Mouse (Mus musculus) granulocyte monocyte progenitor cell, adult 5-6 weeks (primary cell): ENCODE measurements around the gene Snrnp70. TPM values are rescaled to one million over a fixed set of nuclear protein-coding genes. Genes with fewer than 3 reads are reported as not detected.

Experiments used
- ATAC-seq: replicated peaks from 2 replicates; pipeline ENCODE4 v1.8.0; 2016; ENCODE audit warnings: mild to moderate bottlenecking, moderate TSS enrichment, inconsistent platforms; ENCODE audit not compliant: poor library complexity, severe bottlenecking
- total RNA-seq, 2 experiments: library from RNA; stranded (forward) in 1 of 2; stranded (reverse) in 1 of 2; fragments of 200-712, 200-1000 nt in 1 of 2; fragments of >200 nt in 1 of 2; fragmentation: Nextera tagmentation in 1 of 2; gene quantifications; 2 replicates each; pipeline ENCODE4 v1.2.3; 2014 to 2017

Snrnp70 gene
- total RNA-seq (2014; fragmentation: Nextera tagmentation) (259 and 270 TPM in 2 replicates), total RNA-seq (2017) (374 and 382 TPM in 2 replicates)

- ATAC-seq = peak; percentile 92
These were observed at the start of gene Snrnp70 for GRCm38 (mm10) chr7:45395578-45396336. Snrnp70 (minus strand) TSS chr7:45395742.

GRCm38 (mm10) chr7:45443526-45444420 lies 48.2 kb upstream of the Snrnp70 start:
- ATAC-seq = no peak

DNA sequence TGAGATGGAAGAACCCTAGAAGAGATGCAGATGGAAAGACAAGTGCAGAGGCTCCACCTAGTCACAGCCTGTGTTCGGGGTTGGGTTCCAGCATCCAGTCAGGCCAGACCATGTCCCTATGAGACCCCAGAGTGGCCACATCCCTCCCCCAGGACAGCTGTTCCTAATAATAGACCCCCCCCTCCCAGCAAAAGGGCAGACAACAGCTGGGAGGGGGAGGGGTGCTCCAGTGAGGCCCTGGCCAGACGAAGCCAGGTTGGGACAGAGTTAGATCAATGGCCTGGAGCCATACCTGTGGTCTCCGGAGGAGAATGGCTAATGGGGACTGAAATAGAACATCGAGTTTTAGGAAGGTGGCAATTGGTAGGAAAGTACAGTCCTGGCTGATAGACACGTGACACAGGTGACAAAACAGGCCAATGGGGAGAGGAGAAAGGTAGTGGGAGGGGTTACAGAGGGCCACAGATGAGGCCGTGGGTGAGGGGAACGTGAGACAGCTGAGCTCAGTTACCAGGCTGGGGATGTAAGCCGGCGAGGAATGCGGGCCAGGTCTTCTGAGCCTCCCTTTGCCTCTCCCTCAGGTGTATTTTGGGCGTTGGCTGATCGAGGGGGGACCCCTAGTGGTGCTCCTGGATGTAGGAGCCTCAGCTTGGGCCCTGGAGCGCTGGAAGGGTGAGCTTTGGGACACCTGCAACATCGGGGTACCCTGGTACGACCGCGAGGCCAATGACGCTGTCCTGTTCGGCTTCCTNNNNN lies 42.2 kb upstream of the Snrnp70 start, which contains the start of gene Ruvbl2:
TSS of gene Ruvbl2 (minus strand) at position 576 of the 756 bp plus-strand sequence.
- no peak for ATAC-seq

GRCm38 (mm10) chr7:45437046-45437445 lies 41.5 kb upstream of the Snrnp70 start:
- ATAC-seq = no peak

DNA sequence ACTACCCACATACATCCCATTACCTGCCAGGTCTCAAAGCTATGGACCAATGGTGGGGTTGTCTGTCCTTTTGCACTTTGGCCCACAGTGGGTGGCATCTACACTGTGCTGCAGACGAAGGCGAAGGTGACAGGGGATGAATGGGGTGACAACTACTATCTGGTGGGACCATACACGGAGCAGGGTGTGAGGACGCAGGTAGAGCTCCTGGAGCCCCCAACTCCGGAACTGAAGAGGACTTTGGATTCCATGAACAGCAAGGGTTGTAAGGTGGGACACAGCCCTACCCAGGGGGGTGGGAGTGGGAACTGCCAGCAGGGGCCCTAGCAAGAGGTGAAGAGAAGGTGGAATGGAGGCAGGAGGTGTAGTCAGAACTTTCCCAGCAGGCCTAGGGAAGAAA lies 40.9 kb upstream of the Snrnp70 start:
- ATAC-seq = no peak

GRCm38 (mm10) chr7:45435038-45435437 lies 39.5 kb upstream of the Snrnp70 start:
- no peak for ATAC-seq

GRCm38 (mm10) chr7:45434203-45435015 lies 38.9 kb upstream of the Snrnp70 start, which contains the start of gene Gys1:
Gys1 (plus strand) TSS chr7:45434844.
- ATAC-seq = peak; percentile 82

GRCm38 (mm10) chr7:45433835-45434202 lies 38.3 kb upstream of the Snrnp70 start:
- ATAC-seq = no peak

- ATAC-seq = no peak
These were observed 31.0 kb upstream of the Snrnp70 start for GRCm38 (mm10) chr7:45426556-45426955.

DNA sequence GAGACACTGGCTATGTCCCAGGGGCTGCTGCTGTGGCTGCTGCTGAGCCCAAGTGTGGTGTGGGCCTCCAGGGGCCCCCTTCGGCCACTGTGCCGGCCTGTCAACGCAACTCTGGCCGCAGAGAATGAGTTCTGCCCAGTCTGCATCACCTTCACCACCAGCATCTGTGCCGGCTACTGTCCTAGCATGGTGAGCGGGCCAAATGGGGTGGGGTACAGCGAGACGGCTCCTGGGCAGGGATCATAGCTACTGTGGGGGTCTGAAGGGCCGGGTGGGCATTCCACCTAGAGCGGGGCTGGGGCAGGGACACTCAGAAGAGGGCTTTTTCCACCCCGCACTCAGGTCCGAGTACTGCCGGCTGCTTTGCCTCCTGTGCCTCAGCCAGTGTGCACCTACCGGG lies 25.7 kb upstream of the Snrnp70 start:
- ATAC-seq = no peak

- ATAC-seq = no peak
These were observed 25.0 kb upstream of the Snrnp70 start, which contains the start of gene Lhb for GRCm38 (mm10) chr7:45420615-45420919. Lhb (plus strand) TSS chr7:45420820.

- no peak for ATAC-seq
These were observed 24.5 kb upstream of the Snrnp70 start for GRCm38 (mm10) chr7:45419859-45420614.

GRCm38 (mm10) chr7:45417962-45418492 lies 22.5 kb upstream of the Snrnp70 start:
- no peak for ATAC-seq

GRCm38 (mm10) chr7:45415636-45416035 lies 20.1 kb upstream of the Snrnp70 start:
- peak; percentile 59 for ATAC-seq

GRCm38 (mm10) chr7:45414740-45415224 lies 19.2 kb upstream of the Snrnp70 start:
- ATAC-seq = no peak

DNA sequence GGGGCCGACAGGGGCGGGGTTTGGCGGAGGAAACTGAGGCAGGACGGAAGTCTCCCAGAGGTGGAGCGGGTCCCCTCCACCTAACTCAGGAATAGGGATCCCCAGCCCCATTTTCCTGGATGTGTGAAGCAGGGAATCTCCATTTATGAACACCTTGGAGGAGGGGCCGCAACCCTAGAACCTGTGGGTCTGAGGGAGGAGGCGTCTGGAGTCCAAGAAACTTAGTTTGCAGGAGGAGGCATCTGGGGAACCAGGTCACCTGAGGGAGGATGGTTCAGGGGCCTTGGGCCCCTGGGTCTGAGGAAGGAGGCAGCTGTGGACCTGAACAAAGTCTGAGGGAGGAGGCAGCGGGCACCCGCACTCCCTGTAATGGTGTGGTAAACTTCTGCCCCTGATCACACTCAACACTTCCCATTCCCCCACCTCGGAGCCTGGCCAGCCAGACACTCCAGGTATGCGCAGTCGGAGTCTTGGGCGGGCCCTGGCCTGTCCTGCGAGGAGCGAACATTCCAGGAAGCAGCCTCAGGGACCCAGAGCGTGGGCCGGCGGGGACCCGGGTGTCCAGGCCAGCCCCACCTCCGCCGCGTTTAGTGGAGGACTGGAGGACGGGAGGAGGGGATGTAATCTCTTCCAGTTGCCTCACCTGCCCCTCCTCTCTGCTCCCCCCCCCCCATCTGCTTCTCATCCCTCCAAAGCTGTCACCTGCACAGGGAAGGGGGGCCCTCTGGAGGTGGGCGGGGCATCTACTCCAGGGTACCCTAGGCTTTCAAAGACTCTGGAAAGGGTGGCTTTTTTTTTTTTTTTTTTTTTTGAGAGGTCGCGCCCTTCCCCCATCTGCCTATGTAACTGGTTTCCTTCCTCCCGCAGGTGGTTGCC lies 18.6 kb upstream of the Snrnp70 start:
- 0 out of 2 replicates have a peak, but pooled peaks have one; percentile 15 for ATAC-seq

DNA sequence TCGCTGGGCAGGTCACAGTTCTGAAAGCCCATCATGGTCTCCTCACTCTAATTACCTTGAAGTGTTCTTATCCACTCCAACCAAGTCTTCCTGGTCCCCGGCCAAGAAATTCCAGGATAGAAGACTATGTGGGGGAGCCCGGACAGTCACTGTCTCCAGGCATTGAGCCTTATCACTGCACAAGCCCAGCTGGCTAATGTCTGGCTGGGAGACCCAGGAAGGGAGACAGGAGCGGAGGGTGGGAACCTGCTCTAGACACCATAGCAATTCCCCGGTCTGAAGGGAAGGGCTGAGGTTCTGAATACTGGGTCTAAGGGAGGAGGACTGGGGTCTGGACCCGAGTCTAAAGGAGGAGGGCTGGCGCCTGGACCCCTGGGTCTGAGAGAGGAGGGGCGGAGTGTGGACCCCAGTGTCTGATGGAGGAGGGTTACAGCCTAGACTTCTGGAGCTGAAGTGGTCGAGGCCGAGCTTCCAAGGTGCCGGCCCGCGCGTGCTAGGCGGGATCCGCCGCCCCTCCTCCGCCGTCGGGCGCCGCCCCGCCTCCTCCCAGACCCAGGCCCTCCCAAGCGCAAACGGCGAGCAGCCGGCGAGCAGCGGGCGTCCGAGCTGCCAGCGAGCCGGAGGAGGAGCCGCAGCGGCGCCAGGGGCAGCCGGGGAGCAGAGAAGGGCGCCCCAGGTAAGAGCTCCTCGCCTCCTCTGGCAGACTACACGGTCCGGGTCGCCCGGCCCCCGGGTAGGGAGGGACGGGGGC lies 17.7 kb upstream of the Snrnp70 start, which contains the start of gene Ntf5:
TSS of gene Ntf5 (plus strand) at position 583 of the 751 bp plus-strand sequence.
- ATAC-seq = no peak
